Mouse (Mus musculus) adrenal gland, adult (tissue): ENCODE results near the gene Ltc4s.

Source experiments
- DNase-seq, 2 experiments: peaks; one replicate each; pipeline ENCODE4 v3.0.0; 2022 to 2023; ENCODE audit warnings: low spot score in 1 of 2; ENCODE audit not compliant: inconsistent age in 2 of 2

Gene Ltc4s

DNA sequence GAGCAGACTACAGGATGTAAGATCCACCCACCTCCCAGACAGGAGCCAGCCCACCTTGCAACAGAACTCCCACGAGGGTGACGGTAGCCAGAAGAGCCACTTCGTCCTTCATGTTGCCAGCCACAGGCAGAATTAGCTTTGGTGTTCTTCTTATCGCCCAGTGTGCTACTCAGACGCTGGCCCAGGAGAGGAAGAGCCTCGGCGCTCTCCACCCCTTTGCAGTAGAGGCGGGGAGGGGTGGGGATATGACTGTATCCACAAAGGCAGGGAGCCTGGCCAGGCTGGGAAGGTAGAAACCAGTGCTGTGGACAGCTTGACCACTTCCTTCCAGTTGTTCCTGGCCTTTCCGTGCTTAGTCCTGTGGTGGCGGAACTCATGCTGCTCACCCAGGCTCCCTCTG, at the start of gene Ltc4s:
Ltc4s (minus strand) TSS at position 293 of the 400 bp plus-strand sequence.
- DNase-seq, result peak in 1 of 2 experiments; percentile 63

DNA sequence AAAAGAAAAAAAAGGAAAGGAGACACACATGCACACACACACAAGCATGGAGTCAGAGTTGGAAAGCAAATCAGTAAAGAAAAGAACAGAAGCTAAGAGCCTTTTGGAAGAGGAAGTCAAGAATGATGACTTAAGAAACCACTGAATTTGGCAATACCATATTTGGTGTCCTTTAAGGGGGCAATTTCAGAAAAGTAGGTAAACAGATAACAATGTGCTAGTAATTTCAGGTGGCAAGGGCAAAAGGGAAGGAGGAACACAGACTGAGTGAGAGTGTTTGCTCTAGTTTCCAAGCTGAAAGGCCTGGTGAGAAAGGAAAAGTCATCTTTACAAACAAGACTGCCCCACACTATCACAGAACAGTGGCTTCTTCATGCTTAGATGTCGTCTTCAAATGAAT, 48.0 kb upstream of the Ltc4s start:
- peak in 1 of 2 experiments; percentile 24 for DNase-seq

DNA sequence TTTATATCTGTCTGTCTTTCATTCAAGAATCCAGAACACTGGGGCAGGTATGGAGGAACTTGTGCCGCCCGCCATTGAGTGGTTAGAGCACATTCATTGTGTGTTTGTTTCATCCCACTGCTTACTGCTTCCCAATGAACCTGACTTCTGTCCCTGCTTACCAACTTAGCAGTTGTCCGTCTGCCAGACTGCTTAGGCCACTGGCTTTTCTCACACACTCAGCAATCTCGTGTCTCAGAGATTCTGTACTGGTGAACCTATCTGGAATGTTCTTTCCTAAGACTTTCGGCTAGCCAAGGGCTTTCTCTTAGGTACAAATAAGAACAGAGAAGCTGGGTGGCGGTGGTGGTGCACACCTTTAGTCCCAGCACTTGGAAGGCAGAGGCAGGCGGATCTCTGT, 47.3 kb upstream of the Ltc4s start:
- DNase-seq, result no peak

DNA sequence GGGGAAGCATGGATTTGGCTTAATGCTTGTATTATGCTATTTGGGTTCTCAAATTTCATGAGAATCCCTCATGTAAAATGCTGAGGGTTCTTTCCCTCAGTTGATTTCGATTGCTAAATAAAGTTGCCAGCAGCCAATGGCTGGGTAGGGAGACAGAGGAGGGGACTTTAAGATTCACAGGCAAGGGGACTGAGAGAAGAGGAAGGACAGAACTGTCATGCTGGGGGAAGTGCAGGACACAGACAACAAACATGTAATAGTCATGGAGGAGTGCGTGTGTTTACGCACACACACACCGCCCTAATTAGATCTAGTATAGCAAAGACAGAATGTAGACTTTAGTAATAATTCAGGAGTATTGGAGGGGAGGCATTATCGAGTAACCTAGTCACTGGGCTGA, 46.8 kb upstream of the Ltc4s start:
- no peak for DNase-seq

DNA sequence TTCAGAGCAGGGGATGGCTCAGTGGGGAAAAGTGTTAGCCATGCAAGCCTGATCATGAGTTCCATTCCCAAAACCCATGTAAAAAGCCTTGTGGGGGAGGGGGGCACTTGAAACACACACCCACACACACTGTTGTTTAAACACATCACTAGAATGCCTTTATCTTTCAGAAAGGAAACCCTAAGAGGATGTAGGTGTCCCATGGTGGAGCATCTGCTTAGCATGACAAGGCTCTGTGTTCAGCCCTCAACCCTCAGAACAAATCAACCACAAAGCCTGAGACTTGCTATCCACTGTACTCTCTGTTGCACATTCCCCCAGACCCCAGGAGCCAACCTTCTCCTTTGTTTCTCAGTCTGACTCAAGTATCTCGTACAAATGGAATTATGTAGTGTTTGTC, 41.6 kb upstream of the Ltc4s start:
- DNase-seq, result no peak

DNA sequence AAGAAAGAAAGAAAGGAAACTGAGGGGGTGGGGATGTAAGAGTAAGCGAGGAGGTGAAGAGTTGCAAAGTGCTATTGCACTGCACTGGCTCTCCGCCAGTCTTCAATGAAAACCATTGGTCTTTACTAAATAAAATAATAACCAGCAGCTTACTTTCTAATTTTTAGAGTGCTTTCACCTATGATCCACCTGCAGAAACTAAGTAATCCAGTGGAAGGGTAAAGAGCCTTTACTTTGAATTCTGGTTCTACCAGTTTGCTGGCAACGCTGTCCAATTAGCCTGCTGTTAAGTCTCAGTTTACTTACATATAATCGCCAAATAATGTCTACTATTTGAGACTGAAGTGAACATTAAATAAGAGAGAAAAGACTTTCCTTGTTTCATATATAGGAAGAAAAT, 40.6 kb upstream of the Ltc4s start:
- no peak for DNase-seq

DNA sequence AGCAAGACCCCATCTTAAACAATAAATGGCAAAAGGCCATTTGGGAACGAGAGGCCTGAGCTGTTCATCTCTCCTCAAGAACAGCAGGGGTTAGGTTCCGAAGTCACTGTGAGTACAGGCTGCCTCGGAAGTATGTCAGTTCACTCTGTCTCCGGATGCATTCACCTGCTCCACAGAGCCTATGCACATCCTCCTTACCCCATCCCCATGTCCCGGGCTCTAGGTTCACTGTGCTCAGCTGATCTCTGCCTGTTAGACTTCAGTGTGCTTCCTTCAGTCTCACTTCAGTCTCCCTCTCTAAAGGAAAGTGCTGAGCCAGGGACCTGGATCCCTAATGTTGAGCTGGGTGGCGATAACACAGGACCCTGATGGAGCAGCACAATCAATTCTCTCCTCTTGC, 39.3 kb upstream of the Ltc4s start:
- DNase-seq, result no peak

DNA sequence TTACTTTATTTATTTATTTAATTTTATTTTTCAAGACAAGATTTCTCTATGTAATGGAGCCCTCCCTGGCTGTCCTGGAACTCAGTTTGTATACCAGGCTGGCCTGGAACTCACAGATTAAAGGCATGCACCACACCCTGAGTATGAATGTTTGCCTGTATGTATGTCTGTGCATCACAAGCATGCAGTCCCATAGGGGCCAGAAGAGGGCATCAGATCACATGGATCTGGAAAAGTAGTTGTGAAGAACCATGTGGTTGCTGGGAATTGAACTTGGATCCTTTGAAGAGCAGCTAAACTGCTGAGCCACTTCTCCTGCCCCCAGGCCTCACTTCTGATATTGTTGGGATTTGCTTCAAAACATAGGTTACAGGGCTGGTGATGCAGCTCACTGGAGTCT, 38.6 kb upstream of the Ltc4s start:
- no peak for DNase-seq

DNA sequence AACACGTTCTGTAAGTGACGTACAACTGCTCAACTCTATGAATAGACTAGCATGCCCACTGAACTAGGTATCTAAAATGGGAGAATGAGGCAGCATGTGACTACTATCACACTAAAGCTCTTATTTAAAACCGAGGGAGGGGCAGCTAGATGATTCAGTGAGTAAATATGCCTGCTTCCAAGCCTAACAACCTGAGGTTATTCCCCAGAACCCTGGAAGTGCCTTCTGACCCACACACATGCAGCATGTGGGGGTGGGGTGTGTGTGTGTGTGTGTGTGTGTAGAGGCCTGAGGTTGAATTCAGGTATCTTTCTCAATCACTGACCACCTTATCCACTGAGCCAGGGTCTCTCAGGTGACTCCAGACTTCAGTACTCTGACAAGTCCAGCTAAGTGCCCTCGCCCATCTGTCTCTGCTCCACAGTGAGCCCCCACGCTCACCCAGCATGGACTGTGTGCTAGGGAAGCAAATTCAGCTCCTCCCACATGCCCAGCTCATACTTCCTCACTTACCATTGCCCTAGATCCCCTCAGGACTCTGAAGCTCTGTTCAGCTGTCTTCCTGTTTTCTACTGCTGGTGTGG, 37.2 kb upstream of the Ltc4s start:
- DNase-seq, result no peak

DNA sequence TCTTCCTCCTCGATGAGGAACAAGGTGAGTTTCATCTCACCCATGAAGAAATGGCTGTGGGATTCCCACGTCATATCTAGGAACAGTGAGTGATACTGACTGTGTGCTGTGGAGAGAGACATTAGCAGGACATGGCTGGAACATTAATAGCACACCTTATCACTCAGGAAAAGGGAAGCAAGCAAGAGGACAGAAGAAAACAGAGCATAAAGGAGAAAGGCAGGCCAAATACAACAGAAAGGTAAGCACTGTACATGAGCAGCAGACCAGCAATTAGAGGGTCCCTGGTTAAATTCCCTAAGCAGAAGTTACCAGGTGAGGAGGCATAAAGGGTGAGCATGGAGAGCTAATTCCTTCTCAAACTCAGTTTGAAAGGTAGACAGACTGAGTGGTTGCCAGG, 36.7 kb upstream of the Ltc4s start:
- no peak for DNase-seq

DNA sequence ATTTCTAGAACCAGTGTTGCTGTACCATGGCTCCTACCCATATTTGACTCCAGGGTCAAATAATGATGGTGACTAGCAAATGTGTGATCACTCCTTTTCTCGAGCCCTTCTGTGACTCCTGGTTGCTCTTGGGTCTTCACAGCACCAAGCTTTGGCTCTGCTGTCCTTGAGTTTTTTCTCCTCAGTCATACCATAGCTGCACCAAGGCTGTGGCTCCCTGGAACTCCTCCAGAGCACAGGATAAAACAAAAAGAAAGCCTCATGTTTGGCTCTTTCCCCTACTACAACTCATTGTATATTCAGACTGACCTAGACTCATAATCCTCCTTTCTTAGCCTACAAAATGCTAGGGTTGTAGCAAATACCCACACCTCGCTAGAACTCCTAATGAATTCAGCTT, 34.4 kb upstream of the Ltc4s start:
- DNase-seq, result peak; percentile 43 to 67

DNA sequence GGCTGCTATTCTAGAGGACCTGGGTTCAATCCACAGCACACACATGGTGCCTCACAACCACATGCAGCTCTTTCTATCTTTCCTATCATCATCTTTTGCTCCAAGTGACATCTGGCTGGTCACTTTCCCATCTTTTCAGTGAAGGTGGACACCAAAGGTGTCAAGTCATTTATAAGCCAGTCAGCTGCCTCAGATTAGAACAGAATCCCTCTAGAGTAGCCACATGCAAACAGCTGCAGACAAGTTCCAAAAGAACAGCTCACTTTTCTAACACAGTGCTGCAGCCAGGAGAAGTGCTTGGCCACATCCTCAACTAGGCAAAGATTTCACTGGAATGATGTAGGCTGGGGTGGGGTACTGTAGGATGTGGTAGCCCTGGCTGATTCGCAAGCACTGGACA, 31.5 kb upstream of the Ltc4s start:
- DNase-seq, result no peak

DNA sequence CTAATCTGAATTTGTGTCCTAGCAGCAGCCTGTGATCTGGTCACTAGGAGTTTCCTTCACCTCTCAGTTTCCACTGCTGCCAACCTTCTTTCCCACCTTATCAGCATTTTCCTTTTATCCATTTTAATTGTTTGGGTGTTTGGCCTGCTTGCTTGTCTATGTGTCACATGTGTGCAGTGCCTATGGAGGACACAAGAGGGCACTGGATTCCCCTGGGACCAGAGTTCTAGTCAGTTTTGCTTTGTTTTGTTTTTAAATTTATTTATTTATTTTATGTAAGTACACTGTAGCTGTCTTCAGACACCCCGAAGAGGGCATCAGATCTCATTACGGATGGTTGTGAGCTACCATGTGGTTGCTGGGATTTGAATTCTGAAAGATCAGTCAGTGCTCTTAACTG, 30.7 kb upstream of the Ltc4s start:
- peak in 1 of 2 experiments; percentile 69 for DNase-seq

DNA sequence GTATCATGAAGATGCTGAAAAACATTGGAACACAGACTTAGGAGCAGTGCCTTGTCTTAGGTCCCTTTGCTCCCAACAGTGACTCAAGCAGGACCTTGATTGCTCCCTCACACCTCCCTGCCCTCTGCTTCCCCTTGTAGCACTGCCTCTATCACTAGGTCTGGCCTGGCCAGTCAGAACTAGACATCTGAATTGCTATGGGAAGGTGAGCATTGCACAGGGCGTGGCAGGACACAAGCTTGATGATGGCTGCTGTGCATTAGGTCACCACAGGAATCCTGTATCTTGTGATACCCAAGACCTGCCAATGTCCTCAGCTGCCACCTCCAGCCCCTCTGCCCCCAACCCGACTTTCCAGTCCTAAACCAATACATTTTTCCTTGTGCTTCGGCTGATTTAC, 28.6 kb upstream of the Ltc4s start:
- DNase-seq, result no peak

DNA sequence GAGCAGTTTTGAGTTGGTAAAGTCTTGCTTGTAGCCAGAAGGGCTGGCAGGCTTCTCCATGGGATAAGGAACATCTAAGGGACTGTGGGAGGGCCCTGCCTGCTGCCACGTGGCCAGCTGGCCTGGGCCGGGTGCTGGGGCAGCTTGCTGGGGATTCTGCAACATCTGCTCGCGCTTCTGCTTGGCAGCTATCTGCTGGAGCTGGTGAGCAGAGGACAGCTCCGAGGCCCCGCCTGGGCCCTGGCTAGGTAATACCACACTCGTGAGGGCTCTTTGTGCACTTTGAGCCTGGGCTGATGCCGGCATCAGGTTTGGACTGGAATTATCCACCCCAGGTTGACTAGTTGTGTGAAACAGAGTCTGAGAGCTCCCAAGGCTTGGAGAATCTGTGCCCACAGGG, 27.5 kb upstream of the Ltc4s start:
- peak in 1 of 2 experiments; percentile 50 for DNase-seq

DNA sequence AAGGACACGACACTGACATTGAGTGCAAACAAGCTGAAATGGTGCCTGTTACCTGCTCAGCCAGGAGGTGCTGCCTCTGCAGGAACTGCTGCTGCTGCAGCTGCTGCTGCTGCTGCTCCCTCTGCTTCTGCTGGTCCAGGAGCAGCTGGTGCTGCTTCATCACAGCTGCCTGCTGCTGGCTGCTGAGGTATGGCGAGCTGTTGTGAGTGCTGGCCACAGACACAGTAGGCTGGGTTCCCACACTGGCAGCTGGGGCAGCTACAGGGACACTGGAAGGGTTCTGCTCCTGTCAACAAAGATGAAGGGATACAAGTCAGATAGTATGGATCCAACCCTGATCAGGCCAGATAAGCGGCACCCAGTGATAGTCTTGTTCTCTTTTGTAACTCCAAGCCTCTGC, 24.8 kb upstream of the Ltc4s start:
- DNase-seq, result no peak

DNA sequence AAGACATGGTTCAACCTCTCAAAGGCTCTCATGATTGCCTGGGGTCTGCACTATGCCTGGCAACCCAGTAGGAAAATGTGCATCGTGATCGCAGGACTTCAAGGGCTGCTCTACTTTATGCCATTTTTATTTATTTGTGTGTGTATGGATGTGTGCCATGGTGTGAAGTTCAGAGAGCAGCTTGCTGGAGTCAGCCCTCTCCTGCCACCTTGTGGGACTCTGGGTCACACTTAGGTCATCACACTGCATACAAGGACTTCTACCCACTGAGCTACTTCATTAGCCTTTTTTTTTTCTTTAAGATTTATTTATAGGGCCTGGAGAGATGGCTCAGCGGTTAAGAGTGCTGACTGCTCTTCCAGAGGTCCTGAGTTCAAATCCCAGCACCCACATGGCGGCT, 23.6 kb upstream of the Ltc4s start:
- DNase-seq, result peak in 1 of 2 experiments; percentile 58

DNA sequence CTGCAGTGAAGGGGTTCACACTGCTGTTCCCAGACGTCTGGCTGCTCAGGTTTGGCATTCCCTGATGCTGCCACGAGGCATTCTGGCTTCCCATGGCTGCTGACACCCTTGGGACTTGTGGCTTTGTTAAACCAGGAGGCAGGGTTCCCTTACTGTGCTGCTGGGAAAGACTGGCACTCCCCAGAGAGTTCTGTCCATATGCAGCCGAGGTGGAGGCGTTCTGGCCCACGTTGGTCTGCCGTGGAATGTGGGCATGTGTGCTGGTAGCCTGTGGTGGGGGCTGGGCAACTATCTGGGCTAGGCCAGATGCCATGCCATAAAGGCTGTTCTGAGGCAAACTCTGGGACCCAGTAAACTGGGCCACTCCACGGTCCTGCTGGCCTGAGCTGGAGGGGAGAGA, 19.9 kb upstream of the Ltc4s start:
- no peak for DNase-seq

DNA sequence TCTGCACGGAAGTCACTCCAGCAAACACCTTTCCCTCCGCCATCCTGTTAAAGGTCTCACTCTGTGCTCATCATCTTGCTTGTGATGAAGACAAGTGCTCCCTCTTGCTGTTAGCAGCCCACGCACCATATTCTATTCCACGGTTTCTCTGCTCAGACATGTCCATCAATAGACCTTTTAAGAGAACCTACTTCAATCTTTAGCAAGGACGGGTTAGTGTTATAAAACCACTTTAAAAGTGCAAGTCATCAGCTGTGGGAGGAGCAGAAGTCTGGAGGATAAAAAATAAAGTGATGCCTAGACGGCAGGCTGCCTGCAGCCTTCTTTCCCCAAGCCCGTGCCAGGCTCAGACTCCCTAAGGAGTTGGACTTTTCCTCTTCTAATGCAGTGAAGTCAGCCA, 18.2 kb upstream of the Ltc4s start:
- no peak for DNase-seq

DNA sequence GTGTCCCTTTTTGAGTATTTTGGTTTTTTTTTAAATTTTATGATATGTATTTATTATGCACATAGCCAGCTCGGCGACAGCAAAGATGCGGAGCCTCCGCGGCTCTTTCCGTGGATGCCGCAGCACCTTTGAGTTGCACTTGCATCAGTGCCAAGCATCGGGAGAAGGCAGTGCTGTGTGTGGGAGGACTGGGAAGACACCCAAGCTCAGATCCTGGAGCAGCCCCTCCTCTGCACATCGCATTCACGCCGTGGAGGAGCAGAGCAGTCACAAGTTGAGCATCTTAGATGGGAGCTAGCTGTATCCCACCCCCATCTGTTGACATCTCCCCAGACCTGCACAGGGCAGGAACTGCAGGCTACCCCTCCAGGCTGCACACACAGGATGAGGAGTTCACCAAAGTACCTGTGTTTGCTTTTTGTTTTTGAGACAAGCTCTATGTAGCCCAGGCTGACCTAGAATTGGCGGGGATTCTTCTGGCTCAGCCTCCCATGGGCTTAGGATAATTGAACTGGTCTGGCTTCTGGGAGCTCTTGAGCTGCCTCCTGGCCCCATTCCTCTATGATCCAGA, 15.7 kb upstream of the Ltc4s start:
- DNase-seq, result no peak

DNA sequence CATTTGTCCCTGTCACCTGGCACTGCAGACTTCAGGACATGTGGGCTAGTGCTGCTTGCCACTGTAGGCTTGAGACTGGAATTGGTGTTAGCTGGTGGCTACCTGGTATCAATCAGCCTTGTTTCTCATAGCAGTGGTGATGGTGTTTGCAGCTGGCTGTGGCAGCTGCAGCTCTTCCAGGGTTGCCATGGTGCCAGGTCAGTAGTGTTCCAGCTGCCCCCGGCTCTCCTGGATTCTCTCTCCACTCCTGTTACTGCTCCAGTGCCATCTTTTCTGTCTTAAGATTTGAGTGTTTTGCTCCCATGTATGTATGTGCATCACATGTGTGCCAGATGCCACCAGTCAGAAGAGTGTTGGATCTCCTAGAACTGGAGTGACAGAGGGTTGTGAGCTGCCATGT, 15.0 kb upstream of the Ltc4s start:
- DNase-seq, result no peak

DNA sequence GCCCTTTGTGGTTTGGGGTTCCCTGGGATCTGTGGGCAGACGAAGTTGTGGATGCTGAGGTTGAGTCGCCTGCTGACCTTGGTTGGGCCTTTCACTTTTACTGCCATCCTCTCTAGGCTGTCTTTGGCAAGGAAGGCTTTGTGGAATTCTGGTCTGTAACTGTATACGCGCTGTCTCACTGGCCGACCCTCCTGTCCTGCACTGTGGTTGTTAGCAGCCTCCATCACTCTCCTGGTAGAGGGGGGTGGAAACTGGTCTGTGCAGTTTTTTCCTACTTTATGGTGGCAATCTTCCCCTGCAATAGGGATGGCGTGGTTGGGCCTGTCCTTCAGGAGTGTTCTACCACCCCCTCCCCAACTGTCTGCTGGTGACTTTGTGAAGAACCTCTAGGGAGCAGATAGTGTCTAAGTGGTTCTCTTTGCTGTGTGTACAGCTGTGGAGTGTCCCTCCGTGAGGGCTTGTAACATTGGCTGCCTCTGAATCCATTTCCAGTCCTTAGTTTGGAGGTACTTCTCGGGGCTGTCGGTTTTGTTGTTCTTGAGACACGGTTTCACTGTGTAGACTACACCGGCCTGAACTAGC, 14.4 kb upstream of the Ltc4s start:
- DNase-seq, result peak in 1 of 2 experiments; percentile 29

DNA sequence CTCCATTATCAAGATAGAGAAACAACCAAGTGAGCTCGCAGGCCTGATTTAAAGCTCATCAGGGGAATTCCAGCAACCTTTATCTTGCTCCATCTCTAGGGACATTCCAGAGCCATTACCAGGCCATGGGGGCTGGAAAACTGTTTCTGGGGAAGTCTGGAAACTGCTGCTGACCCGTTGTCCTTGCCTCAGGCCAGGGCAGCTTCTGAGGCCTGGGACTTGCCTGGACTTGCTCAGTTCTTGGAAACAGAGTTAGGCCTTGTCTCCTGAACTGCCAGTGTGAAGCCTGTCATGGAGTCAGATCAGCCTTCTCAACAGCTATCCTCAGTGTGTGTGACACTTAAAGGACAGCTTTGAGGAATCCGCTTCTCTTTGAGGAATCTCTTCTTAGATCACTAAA, 13.8 kb upstream of the Ltc4s start:
- DNase-seq, result peak; percentile 66 to 75
